Mouse (Mus musculus) 3T3-L1 (cell line): Measurements from ENCODE around the gene Rab3il1.

Experiments used
- DNase-seq: peaks from one replicate; pipeline ENCODE4 v3.0.0-alpha.2; 2015; ENCODE audit warnings: low read depth, low spot score

The Rab3il1 gene

DNA sequence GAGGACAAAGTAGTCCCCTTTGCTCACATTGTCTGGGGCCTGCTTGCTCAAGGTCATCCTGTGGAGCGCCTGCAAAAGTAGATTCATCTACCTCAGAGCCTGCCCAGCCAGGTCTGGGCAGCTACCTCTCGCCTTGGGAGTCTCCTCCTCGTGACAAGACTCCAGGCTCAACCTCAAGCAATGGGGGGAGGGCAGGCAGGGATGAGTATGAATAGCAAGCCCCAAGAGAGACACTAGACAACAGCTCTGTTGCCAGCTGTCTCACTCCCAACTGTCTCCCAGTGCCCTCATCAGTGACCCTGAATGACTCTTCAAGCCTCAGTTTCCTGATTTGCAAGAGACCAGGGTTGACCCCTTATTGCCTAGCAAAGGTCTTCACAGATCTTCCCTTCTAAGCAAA lies 11.9 kb downstream of the Rab3il1 start:
- DNase-seq = peak; percentile 92

- DNase-seq = peak; percentile 95
These were observed 12.4 kb downstream of the Rab3il1 start for GRCm38 (mm10) chr19:10013913-10014312.

DNA sequence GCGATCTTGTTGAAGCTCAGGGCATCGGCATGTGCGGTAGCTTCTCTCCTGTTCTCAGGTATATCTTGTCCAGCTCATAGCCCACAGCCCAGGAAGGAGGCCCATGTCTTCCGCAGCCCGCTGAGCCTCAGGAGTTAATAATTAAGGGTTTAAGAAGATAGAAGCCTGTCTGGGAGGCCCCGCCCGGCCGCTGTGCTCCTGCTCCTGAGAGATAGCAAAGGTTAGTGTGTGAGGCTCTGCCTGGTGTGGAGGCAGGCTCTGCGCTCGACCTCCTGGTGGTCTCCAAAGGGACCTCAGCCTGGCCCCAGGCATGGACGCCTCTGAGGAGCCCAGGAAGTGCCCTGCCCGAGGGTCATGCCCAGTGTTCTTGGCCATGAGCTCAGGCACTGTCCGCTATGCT lies 13.4 kb downstream of the Rab3il1 start:
- no peak for DNase-seq

DNA sequence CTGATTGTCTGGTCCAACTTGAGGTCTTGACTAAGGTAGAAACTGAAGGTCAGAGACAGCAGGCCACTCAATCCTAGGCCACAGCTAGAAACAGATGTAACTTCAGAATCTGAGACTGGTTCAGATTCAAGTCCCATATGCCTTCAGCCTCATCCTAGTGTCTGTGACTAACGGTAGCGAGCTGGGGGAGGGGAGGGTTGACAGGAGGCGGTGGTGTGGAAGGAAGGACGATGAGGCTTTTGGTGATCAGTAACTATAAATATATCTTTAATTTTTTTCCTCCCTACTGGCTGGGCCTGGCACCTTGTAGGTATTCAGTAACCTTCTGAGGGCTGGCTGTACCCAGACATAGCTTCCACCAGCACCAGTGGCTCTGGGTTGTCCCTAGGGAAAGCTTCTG lies 14.0 kb downstream of the Rab3il1 start:
- DNase-seq = no peak

DNA sequence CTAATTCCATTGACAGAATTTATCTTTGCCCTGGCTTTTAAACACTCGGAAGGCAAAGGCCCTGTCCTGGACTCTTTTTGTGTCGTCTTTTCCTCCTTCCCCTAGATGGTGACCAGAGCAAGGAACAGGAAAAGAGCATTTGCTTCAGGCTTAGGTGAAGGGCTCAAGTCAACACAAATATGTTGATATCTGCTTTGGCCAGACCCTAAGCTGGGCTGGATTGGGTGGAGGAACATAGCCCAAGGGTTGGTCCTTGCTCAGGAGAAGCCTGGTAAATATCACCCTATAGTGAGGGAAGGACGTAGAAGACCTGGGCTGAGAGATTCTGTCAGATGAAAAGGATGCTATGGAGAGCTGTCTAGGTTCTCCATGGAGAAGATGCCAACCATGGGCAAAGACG lies 14.7 kb downstream of the Rab3il1 start:
- DNase-seq = no peak

DNA sequence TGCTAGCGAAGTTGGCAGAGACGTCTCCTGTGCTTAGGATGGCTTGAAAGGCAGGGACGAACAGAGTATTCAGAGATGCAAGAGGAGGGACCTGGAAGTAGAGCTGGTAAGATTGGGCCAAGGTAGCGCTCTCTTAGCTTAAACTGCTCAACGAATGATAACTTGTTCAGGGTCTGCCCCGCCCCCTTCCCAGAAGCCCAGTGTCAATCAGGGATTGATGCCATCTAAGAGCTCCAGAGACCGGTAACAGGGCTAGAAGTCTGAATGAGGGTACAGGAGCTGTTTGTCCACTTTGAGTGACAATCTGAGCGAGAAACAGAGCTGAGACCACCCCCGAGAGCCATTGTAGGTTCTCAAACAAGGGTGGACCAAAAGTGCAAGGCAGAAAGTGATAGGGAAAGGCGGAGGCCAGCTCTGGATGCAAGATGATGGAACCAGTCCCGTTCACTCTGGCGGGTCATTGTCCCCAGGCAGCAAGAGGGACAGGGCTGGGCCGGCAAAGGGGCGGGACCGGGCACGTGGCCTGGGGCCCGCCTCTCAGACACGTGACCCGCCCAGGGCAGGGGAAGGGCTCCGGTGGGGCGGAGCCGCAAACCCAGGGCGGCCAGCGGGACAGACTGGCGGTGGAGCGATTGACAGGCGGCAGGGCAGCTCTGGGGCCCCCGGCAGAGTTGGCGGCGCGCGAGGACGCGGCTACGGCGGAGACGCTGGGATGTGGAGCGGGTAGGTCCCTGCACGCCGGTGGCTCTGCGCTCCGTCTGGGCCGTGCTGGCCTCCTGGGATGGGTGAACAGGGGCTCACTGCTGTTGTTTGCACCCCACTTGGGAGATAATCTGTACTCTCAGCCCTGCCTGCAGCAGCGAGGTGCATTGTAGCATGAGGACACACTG lies 16.4 kb downstream of the Rab3il1 start:
- peak; percentile 71 for DNase-seq

- peak; percentile 16 for DNase-seq
These were observed 17.0 kb downstream of the Rab3il1 start for GRCm38 (mm10) chr19:10018527-10018818.

DNA sequence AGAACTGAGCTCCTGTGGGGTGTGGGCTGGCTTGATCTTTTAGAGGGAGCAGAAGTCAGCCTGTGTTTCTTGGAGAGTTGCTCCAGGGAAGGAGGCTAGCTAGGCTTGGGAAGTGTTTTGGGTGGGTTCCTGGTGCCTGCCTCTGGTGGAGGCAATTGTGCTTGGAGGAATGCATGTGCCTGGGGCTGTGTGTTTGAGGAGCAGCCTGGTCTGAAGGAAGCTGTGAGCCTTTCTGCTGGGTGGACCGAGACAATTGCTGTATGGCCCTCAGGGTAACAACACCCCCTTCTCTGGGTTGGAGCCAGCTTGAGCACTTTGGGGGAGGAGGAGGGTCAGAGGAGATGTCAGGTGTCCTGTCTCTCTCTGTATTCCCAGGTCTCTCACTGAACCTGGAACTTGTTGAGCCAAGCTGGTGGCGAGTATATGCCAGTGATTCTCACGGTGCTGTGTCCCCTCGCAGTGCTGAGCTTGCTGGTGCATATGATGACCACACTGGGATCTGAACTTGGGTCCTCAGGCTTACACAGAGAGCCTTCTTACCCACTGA lies 17.8 kb downstream of the Rab3il1 start:
- no peak for DNase-seq

DNA sequence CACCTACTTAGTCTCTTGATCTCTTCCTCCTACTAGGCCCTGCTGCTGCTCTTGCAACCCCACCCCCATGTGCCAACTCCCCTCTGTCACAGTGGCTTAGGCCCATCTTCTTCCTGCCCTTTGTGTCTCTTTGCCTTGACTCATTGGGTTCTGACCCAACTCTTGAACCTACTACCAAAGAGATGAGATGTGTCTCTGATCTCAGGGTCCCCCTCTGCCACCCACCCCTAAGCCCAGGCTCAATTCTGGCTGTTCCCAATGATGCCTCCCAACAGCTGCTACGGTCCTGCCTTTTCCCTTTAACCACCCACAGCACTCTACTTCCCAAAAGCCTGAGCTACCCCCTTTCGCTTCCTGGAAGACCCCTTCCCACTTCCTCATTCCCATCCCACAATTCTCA lies 20.5 kb downstream of the Rab3il1 start:
- DNase-seq = no peak

DNA sequence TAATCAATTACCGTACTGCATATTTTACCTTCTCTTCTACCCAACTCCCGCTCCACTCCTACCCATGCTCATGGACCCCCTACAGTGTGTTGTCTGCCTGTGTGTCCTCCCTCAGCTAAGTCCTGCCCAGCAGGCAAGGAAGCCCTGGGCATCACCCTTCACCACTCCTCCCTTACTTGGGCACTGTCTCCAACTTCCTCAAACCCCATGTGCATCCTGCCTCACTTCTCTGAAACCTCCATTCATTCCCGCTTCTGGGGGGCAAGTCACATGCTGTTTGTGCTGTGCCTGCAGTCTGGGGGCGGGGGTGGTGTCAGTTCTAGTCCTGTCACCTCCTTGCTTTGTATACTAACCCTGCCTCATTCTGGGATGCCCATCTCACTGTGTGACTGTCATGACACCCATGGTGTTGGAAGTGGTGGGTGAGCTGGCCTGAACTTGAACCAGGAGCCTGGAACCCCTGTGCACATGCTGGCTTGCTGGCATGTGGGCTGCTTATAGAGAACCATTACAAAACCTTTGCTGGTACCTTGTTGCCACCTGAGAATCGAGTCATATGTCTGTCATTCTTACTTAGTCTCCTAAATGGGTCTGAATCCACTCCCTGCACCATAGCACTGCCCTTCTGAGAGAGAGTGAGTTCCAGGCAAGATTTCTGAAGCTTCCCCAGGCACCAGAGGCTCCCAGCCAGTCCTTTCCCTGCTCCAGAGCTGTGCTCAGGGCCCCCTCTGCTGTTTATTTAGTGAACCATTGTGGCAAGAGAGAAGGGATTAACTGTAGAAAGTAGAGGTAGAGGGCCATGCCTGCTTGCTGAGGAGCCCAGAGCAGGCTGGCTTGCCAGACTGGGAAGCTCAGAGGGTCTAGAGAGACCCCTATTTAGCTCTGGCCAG lies 21.2 kb downstream of the Rab3il1 start:
- peak; percentile 81 for DNase-seq

DNA sequence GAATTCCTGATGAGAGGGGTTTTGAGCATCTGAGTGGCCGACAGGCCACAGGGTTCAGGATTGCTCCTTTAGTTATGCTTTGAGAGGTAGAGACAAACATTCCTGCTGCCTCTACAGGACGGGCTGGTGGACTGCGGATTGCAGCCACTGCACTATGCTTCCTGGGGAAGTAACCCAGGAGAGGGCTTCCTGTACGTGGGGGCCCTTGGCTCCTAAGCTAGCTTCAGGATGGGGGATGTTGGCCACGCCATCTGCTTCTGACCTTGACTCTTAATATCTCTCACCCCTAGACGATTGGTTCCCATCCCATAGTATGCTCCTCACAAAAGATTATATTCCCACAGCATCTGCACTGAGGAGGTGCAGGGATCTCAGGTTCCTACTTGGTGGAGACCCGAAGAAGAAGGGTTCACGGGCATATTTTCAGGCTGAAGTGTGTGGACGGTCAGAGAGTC lies 21.9 kb downstream of the Rab3il1 start:
- no peak for DNase-seq

DNA sequence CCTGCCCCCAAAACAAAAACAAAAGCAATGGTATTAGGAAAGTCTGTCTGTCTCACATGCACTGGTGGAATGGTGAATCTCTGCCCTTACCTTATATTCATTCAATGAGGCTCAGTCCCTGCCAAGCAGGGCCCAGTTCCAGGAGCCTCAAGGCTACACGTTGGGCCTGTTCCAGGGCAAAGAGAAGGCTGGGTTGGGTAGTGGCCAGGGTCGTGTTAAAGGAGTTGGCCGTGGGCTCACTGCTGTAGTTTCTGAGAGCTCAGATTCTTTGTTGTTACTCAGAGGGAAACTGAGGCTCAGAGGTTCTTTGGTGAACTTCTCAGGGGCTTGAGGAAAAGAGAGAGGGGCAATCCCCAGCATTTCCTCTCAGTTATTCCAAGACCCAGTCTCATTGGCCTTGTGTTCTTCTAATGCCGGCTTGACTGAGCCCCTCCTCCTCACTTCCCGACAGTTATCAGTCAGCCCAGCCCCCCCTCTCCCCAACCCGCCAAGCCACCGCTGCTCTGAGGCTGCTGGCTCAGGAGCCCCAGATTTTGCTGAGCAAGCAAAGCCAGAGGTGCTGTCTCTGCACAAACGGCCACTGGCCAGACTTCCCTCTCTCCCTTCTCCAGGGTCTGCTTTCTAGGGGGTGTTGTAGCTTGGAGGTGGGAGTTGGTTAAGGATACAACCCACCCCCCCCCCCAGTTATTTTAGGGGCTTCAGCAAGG lies 23.9 kb downstream of the Rab3il1 start:
- DNase-seq = peak; percentile 72

DNA sequence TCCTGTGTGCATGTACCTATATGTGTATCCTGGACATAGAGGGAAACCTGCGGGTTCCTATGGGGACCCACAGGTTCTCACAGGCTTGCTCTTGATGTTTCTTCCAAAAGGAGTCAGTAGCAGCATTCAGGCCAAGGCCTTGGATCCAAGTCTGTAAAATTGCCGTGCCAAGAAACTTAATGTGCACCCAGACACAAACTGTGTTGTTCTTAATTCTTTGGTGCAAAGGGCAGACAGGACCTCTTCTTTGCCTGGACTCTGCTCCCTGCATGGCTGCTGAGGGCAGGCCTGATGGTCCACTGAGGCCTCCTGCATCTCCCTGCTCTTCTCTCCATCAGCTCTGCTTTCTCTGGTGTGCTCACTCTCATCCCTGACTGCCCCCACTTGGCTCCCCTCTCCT lies 28.3 kb downstream of the Rab3il1 start:
- no peak for DNase-seq

GRCm38 (mm10) chr19:10033211-10033973 lies 31.9 kb downstream of the Rab3il1 start:
- DNase-seq = peak; percentile 85

DNA sequence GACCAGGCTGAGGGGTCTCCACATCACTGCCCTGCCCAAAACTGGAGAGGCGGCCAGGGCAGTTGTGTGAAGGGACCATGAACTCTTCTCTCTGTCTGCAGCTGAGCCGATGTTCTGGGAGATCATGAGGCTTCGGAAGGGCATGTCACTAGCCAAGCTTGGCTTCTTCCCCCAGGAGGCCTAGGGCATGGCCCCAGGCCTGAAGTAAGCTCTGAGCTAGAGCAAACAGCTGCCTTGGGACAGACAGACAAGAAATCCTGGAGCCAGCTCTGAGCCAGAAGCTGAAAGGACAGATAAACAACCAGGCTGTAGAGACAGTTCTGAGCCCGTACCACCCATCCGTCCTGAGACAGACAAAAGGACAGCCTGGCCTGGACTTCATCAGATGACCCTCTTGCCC lies 32.9 kb downstream of the Rab3il1 start:
- no peak for DNase-seq

DNA sequence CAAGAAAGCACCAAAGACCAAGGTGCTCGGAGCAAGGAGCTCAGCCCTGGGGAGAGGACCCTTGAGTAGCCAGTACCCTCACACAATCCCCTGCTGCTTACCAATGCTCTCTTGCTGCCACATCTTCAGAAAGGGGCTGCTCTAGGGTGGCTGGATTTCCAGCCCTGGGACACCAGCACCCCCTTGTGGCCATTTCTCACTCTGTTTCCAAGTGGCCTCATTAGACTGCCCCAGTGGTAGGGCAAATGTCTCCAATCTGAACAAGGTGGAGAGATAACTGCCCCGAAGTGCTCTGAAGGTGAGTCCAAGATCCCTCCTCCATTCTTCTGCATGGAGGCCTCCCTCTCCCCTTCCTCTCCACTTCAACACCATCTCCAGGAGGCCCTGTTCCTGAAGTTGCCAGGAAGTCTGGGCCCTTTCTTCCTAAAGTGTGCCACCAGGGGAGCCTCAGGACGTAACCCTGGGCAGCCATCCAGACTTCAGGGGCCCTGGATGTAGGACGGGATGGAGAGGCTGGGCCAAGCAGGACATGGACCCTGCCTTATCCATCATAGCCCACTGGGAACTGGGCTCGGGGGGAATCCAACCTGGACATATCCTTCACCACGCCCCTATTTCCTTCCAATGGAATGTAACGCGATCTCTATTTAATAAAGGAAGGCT lies 33.4 kb downstream of the Rab3il1 start:
- peak; percentile 91 for DNase-seq

DNA sequence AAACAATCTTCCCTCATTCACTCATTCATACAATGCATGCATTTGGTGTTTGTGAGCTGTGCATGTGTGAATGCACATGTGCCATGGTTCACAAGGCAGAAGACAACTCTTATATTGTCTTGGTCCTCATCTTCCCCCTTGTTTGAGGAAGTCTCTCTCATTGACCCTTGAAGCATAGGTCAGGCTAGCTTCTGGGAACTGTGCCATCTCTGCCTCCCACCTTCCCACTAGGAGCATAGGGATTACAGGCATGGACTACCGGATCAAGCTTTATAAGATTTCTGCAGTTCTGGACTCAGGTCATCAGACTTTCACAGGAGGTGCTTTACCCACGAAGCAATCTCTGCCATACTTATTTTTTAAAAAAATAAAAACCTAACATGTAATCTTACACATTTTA lies 36.1 kb downstream of the Rab3il1 start:
- no peak for DNase-seq

- DNase-seq = no peak
These were observed 36.9 kb downstream of the Rab3il1 start for GRCm38 (mm10) chr19:10038364-10038763.

DNA sequence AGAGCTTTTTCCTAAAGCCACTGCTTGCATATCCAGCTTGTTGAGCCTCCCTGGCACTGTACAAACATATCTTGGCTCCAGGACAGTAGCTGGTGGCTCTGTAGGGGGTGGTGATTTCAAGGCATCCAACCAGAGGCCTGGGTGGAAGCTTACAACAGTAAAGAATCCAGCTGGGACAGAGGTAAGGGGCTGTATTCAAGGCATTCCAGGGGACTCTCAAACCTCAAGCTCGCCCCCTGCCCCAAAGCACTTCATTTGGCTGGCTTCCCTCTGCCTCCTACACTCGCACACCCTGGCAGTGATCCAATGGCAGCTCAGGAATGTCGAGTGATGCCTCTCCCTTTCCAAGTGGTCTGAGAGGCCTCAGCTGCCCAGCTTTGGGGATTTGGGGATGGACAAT lies 37.4 kb downstream of the Rab3il1 start:
- DNase-seq = peak; percentile 78

GRCm38 (mm10) chr19:10039615-10040014 lies 38.1 kb downstream of the Rab3il1 start:
- DNase-seq = peak; percentile 42
